Mouse (Mus musculus) heart, postnatal 0 days (tissue): ENCODE measurements at regions not wholly inside any gene's neighbourhood (a gene's known extent, or its start where the extent isn't known, plus 50 kb on each side); places are given as distances from the start of the nearest gene placed in this dataset.

Experiments
- ATAC-seq: fragments of 200-750 bp; cut with Nextera tagmentation; 2 replicates; pipeline ENCODE4 v1.8.0; 2017; ENCODE audit warnings: low read depth, moderate number of reproducible peaks, moderate library complexity; ENCODE audit not compliant: insufficient read depth
- DNase-seq: peaks from one replicate; pipeline ENCODE4 v3.0.0-alpha.2; 2016; ENCODE audit warnings: low spot score
- H3K27ac ChIP-seq: fragments of 300-500 bp; sonication (generic); 2 replicates; pipeline ENCODE4 v1.5.1; 2014; ENCODE audit warnings: low read depth, mild to moderate bottlenecking
- H3K27me3 ChIP-seq: fragments of 300-500 bp; sonication (generic); 2 replicates; pipeline ENCODE4 v1.6.1; 2014; ENCODE audit warnings: low read length, mixed read lengths; ENCODE audit not compliant: control insufficient read depth, insufficient read depth
- H3K36me3 ChIP-seq: fragments of 300-500 bp; sonication (generic); replicated peaks from 2 replicates; pipeline ENCODE4 v1.6.1; 2014; ENCODE audit warnings: low read length, mixed read lengths; ENCODE audit not compliant: control insufficient read depth, insufficient read depth
- H3K4me1 ChIP-seq: fragments of 300-500 bp; sonication (generic); 2 replicates; pipeline ENCODE4 v1.6.1; 2014; ENCODE audit warnings: antibody characterized with exemption; ENCODE audit not compliant: control insufficient read depth, insufficient read depth
- H3K4me2 ChIP-seq: fragments of 300-500 bp; sonication (generic); 2 replicates; pipeline ENCODE4 v1.6.1; 2014; ENCODE audit warnings: low read depth, mild to moderate bottlenecking, low read length, moderate library complexity
- H3K4me3 ChIP-seq: fragments of 300-500 bp; sonication (generic); 2 replicates; pipeline ENCODE4 v1.5.1; 2014; ENCODE audit warnings: low read depth, low read length
- H3K9ac ChIP-seq: fragments of 300-500 bp; sonication (generic); replicated peaks from 2 replicates; pipeline ENCODE4 v1.6.1; 2014; ENCODE audit warnings: low read depth, low read length, mixed read lengths
- H3K9me3 ChIP-seq: fragments of 300-500 bp; sonication (generic); replicated peaks from 2 replicates; pipeline ENCODE4 v1.6.1; 2016; ENCODE audit warnings: low read length; ENCODE audit not compliant: control insufficient read depth
- CTCF ChIP-seq: IDR thresholded peaks from 2 replicates; pipeline ENCODE4 v1.5.1; 2016; ENCODE audit warnings: antibody characterized with exemption, control low read depth, low read depth
- EP300 ChIP-seq: IDR thresholded peaks from 2 replicates; pipeline ENCODE4 v1.6.1; 2016; ENCODE audit warnings: antibody characterized with exemption, low read depth
- WGBS: fragments of 180-500 bp; shearing (Covaris S2); extraction: QIAGEN DNeasy Blood & Tissue Kit; methylation state at CpG from one replicate; pipeline ENCODE4 v1.1.7; 2014; 5-methylcytosine and 5-hydroxymethylcytosine counted together

DNA sequence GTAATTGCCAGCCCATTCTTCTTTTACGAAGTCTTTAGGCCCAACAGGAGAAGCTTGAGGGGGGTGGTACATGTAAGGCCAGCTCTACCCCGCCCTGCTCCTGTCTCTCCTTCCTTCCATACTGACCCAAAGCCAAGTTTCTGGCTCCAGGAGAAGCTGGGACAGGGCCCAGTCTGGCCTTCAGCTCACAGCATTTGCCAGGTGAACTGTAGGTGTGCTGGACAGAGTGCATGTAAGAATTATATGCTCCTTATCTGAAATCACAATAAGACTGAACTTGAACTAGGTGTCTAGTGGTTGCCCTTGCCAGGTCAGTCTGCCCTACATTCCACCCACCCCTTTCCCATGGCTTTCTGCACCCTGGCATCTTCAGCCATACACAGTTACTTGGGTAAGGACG lies 260.2 kb downstream of the 3100002H09Rik start:
- no peak overlapping the region for H3K4me2 ChIP-seq
- 81% methylated on average over 3 of the region's 3 CpGs for WGBS
- H3K4me3 ChIP-seq, result no peak overlapping the region

GRCm38 (mm10) chr4:124349610-124350295 lies 260.9 kb downstream of the 3100002H09Rik start:
- no peak overlapping the region for H3K4me3 ChIP-seq
- no peaks in the 10 kb centered on the region for H3K9me3 ChIP-seq
- H3K9ac ChIP-seq, result no peak overlapping the region
- DNase-seq, result no peak
- ATAC-seq, result no peak
- no peak overlapping the region for H3K27ac ChIP-seq
- H3K4me1 ChIP-seq, result no peaks in the 10 kb centered on the region
- no peaks in the 10 kb centered on the region for H3K27me3 ChIP-seq
- WGBS, result 69% methylated on average over 15 of the region's 15 CpGs
- no peak overlapping the region for H3K4me2 ChIP-seq
- no peak for TF ChIP-seq EP300
- TF ChIP-seq CTCF, result no peak
- no peaks in the 10 kb centered on the region for H3K36me3 ChIP-seq

More for the DNA sequence above, 260.2 kb downstream of the 3100002H09Rik start:
- TF ChIP-seq CTCF (no peak), EP300 (no peak)
- Histone ChIP-seq H3K4me1 (no peaks in the 10 kb centered on the region), H3K9ac (no peak overlapping the region), H3K9me3 (no peaks in the 10 kb centered on the region), H3K27me3 (no peaks in the 10 kb centered on the region), H3K27ac (no peak overlapping the region), H3K36me3 (no peaks in the 10 kb centered on the region)
- ATAC-seq, result no peak
- DNase-seq, result no peak

GRCm38 (mm10) chr4:124349055-124349454 lies 261.5 kb downstream of the 3100002H09Rik start:
- 43% methylated on average over 3 of the region's 3 CpGs for WGBS
- Histone ChIP-seq H3K27ac (no peak overlapping the region), H3K27me3 (no peaks in the 10 kb centered on the region), H3K9me3 (no peaks in the 10 kb centered on the region), H3K4me2 (no peak overlapping the region), H3K36me3 (no peaks in the 10 kb centered on the region), H3K4me3 (no peak overlapping the region), H3K9ac (no peak overlapping the region), H3K4me1 (no peaks in the 10 kb centered on the region)
- TF ChIP-seq CTCF, result no peak
- TF ChIP-seq EP300, result no peak
- DNase-seq (no peak), ATAC-seq (no peak)

- ATAC-seq, result no peak
- WGBS, result 58% methylated on average over 7 of the region's 7 CpGs
- TF ChIP-seq CTCF, result no peak
- TF ChIP-seq EP300, result no peak
These were observed 270.5 kb downstream of the 3100002H09Rik start for GRCm38 (mm10) chr4:124340073-124340472.

DNA sequence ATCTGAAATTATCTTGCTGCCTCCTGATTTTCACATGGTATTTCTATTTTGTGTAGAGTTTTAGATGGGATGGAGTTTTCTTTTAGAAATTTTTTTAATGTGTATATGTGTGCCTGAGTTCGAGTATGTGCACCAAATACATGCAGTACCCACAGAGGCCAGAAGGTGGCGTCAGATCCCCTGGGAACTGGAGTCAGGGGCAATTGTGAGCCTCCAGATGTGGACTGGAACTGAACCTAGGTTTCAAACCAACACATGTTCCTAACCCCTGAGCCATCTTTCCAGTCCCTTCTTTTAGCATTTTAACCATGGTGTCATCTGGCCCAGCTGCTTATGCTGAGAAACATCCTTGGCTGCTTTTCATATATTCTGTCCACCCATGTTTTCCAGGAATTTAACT lies 274.9 kb downstream of the 3100002H09Rik start:
- Histone ChIP-seq H3K36me3 (no peaks in the 10 kb centered on the region), H3K9ac (no peak overlapping the region), H3K4me1 (no peaks in the 10 kb centered on the region), H3K4me3 (no peak overlapping the region), H3K9me3 (0 out of 2 replicates have a peak, but pooled peaks cover 4% of the 10 kb centered on the region), H3K4me2 (no peak overlapping the region), H3K27ac (no peak overlapping the region), H3K27me3 (no peaks in the 10 kb centered on the region)
- no peak for DNase-seq
- WGBS, result 59% methylated on average over 2 of the region's 2 CpGs
- no peak for ATAC-seq
- TF ChIP-seq EP300, result no peak
- TF ChIP-seq CTCF, result no peak

More at GRCm38 (mm10) chr4:124340073-124340472, 270.5 kb downstream of the 3100002H09Rik start:
- no peak for DNase-seq
- Histone ChIP-seq H3K27me3 (no peaks in the 10 kb centered on the region), H3K27ac (no peak overlapping the region), H3K4me3 (no peak overlapping the region), H3K9me3 (0 out of 2 replicates have a peak, but pooled peaks cover 4% of the 10 kb centered on the region), H3K36me3 (no peaks in the 10 kb centered on the region), H3K4me1 (no peaks in the 10 kb centered on the region), H3K4me2 (no peak overlapping the region), H3K9ac (no peak overlapping the region)

GRCm38 (mm10) chr4:124332974-124333373 lies 277.6 kb downstream of the 3100002H09Rik start:
- H3K4me1 ChIP-seq, result no peaks in the 10 kb centered on the region
- WGBS, result 70% methylated on average over 2 of the region's 2 CpGs
- H3K27me3 ChIP-seq, result no peaks in the 10 kb centered on the region
- H3K27ac ChIP-seq, result no peak overlapping the region
- 0 out of 2 replicates have a peak, but pooled peaks cover 4% of the 10 kb centered on the region for H3K9me3 ChIP-seq
- TF ChIP-seq EP300 (no peak), CTCF (no peak)
- no peaks in the 10 kb centered on the region for H3K36me3 ChIP-seq
- ATAC-seq, result no peak
- H3K4me2 ChIP-seq, result no peak overlapping the region
- no peak overlapping the region for H3K9ac ChIP-seq
- no peak overlapping the region for H3K4me3 ChIP-seq
- DNase-seq, result no peak
